Mouse (Mus musculus) cerebellum, adult 2 months (tissue): ENCODE results near the gene Inava.

Experiments used
- CTCF ChIP-seq: fragments of 200-500 bp; IDR thresholded peaks from 2 replicates; pipeline ENCODE4 v1.5.1; 2011; ENCODE audit warnings: low read depth, mild to moderate bottlenecking, control low read depth, low read length, moderate library complexity, borderline replicate concordance; ENCODE audit not compliant: insufficient read depth
- POLR2A ChIP-seq: fragments of 200-500 bp; IDR thresholded peaks from 2 replicates; pipeline ENCODE4 v1.6.1; 2011; ENCODE audit warnings: low read length, control low read depth, borderline replicate concordance; ENCODE audit not compliant: insufficient read depth

DNA sequence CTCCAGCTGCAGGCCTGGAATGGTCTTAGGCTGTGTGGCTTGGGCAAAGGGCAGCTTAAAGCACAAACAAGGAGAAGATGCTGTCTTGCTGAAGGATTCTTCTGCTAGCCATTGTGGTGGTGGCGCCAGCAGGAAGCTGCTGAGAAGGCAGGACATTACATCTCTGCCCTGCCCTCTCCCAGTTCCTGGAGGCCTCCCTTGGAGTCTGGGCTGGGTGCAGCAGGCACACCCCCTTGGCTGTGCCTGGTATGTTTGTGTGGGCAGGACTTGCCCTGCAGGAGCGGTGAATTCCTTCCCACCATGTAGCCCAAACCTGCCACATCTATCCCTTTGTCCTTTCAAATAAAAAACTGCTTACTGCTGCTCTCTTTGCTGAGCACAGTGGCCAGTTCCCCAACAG, 57.0 kb downstream of the Inava start:
- TF ChIP-seq POLR2A (no peak), CTCF (no peak)
